Mouse (Mus musculus) embryonic fibroblast, embryonic 13.5 days (primary cell): ENCODE results near the gene Nemp1. TPM values are rescaled to one million over a fixed set of nuclear protein-coding genes. Genes with fewer than 3 reads are reported as not detected.

ENCODE experiments used
- H3K27ac ChIP-seq: 2 replicates; pipeline ENCODE4 v1.5.1; 2012; ENCODE audit warnings: low read length, control low read depth, inconsistent platforms; ENCODE audit not compliant: insufficient read depth
- H3K4me1 ChIP-seq: 2 replicates; pipeline ENCODE4 v1.6.1; 2011; ENCODE audit warnings: low read length; ENCODE audit not compliant: control insufficient read depth, insufficient read depth
- H3K4me3 ChIP-seq: 2 replicates; pipeline ENCODE4 v1.5.1; 2011; ENCODE audit warnings: mild to moderate bottlenecking, control low read depth, low read length; ENCODE audit not compliant: insufficient read depth
- CTCF ChIP-seq: IDR thresholded peaks from 2 replicates; pipeline ENCODE4 v1.5.1; 2011; ENCODE audit warnings: mild to moderate bottlenecking, control low read depth, low read length, moderate library complexity, borderline replicate concordance; ENCODE audit not compliant: insufficient read depth
- POLR2A ChIP-seq: IDR thresholded peaks from 2 replicates; pipeline ENCODE4 v1.6.1; 2011; ENCODE audit warnings: low read depth, mild to moderate bottlenecking, control low read depth, low read length, moderate library complexity
- polyA plus RNA-seq: library from polyadenylated mRNA; stranded (reverse); fragments of >200 nt; gene quantifications from 2 replicates; pipeline ENCODE4 v1.2.4, GENCODE M21; 2011; ENCODE audit warnings: low read depth; ENCODE audit not compliant: missing spikeins, insufficient read length

Nemp1 gene
- polyA plus RNA-seq: 8.5 and 10.6 TPM in 2 replicates

- no peaks in the 10 kb centered on the region; the same call in 1 of the 2 replicates for H3K4me1 ChIP-seq
- peak within 1 kb of the TSS; percentile 100 for H3K27ac ChIP-seq
- H3K4me3 ChIP-seq: peak within 1 kb of the TSS; percentile 92
- TF ChIP-seq CTCF (no peak), POLR2A (peak; percentile 85)
These were observed at the start of gene Nemp1 for GRCm38 (mm10) chr10:127666501-127667268. Gene Nemp1, plus strand, starts transcription at chr10:127666901.

GRCm38 (mm10) chr10:127617294-127617693 is 49.4 kb upstream of the Nemp1 start:
- no peak overlapping the region for H3K4me3 ChIP-seq
- H3K27ac ChIP-seq: peak overlapping the region; percentile 97
- TF ChIP-seq POLR2A (no peak; the same call in 1 of the 2 replicates), CTCF (no peak)
- peaks cover 24% of the 10 kb centered on the region for H3K4me1 ChIP-seq

GRCm38 (mm10) chr10:127618173-127618572 is 48.5 kb upstream of the Nemp1 start:
- Histone ChIP-seq H3K27ac (peak overlapping the region; percentile 97), H3K4me1 (peaks cover 24% of the 10 kb centered on the region), H3K4me3 (peak overlapping the region; percentile 81)
- TF ChIP-seq CTCF: no peak
- no peak for TF ChIP-seq POLR2A

- H3K4me1 ChIP-seq: peaks cover 21% of the 10 kb centered on the region
- TF ChIP-seq POLR2A (peak; percentile 31; the same call in 1 of the 2 replicates), CTCF (no peak)
- H3K27ac ChIP-seq: peak overlapping the region; percentile 97
- peak overlapping the region; percentile 81 for H3K4me3 ChIP-seq
These were observed 47.5 kb upstream of the Nemp1 start for GRCm38 (mm10) chr10:127619119-127619721.

- H3K4me3 ChIP-seq: peak overlapping the region; percentile 81
- peak overlapping the region; percentile 97 for H3K27ac ChIP-seq
- H3K4me1 ChIP-seq: peaks cover 17% of the 10 kb centered on the region
- no peak for TF ChIP-seq CTCF
- peak; percentile 37; the same call in 1 of the 2 replicates for TF ChIP-seq POLR2A
These were observed 46.7 kb upstream of the Nemp1 start for GRCm38 (mm10) chr10:127619941-127620405.

- peaks cover 11% of the 10 kb centered on the region for H3K4me1 ChIP-seq
- peak; percentile 76 for TF ChIP-seq POLR2A
- TF ChIP-seq CTCF: no peak
- H3K27ac ChIP-seq: peak within 1 kb of the TSS; percentile 99
These were observed 46.1 kb upstream of the Nemp1 start, which contains the start of gene Lrp1 for GRCm38 (mm10) chr10:127620406-127621190. Gene Lrp1, minus strand, starts transcription at chr10:127621148.

GRCm38 (mm10) chr10:127621191-127622056 is 45.3 kb upstream of the Nemp1 start:
- Histone ChIP-seq H3K4me1 (peaks cover 7% of the 10 kb centered on the region), H3K4me3 (peak overlapping the region; percentile 63), H3K27ac (peak overlapping the region; percentile 99)
- TF ChIP-seq CTCF (no peak), POLR2A (peak; percentile 72)

More at GRCm38 (mm10) chr10:127620406-127621190, 46.1 kb upstream of the Nemp1 start, which contains the start of gene Lrp1:
- peak within 1 kb of the TSS; percentile 81 for H3K4me3 ChIP-seq

GRCm38 (mm10) chr10:127622057-127622392 is 44.7 kb upstream of the Nemp1 start:
- Histone ChIP-seq H3K4me3 (peak overlapping the region; percentile 16), H3K27ac (peak overlapping the region; percentile 99), H3K4me1 (peaks cover 6% of the 10 kb centered on the region)
- peak; percentile 45; the same call in 1 of the 2 replicates for TF ChIP-seq CTCF
- TF ChIP-seq POLR2A: no peak; the same call in 1 of the 2 replicates
